In genomic region chr9:3334962-3335767, GRCm38 (mm10) we compare ENCODE assay signal across 8 mouse cellular contexts. TPM values are rescaled to one million over a fixed set of nuclear protein-coding genes. Genes with fewer than 3 reads are reported as not detected.
DNase-seq lines count a peak whose midpoint lies in the region; ATAC-seq and TF ChIP-seq lines count a peak whose summit lies in the region.

Alkbh8 (plus strand) TSS chr9:3335140.

- TF ChIP-seq POLR2A in liver, adult 2 months (IDR thresholded peaks at IDR 0.05; ENCODE audit: extremely low read depth, insufficient read depth, low read length) = no peak
- TF ChIP-seq POLR2A in myocyte (IDR thresholded peaks at IDR 0.05; ENCODE audit: insufficient read length, low read depth) = peak; percentile 64

- H3K9ac ChIP-seq in heart, embryonic 11.5 days (ENCODE audit: low read depth, low read length) = peak within 1 kb of the TSS; percentile 87
- H3K9ac ChIP-seq in kidney, embryonic 16.5 days (replicated peaks; ENCODE audit: low read length) = peak within 1 kb of the TSS; percentile 77
- peak within 1 kb of the TSS; percentile 77 for H3K9ac ChIP-seq in liver, adult 2 months (ENCODE audit: low read depth, low read length)

- peak; percentile 95 for ATAC-seq in heart, embryonic 11.5 days (replicated peaks; ENCODE audit: insufficient number of reproducible peaks, low FRiP score, low TSS enrichment)
- peak; percentile 98 for ATAC-seq in kidney, embryonic 16.5 days (ENCODE audit: low FRiP score, low TSS enrichment)

- TF ChIP-seq CTCF in liver, adult 2 months (IDR thresholded peaks at IDR 0.05; ENCODE audit: low read depth, low read length) = no peak

- peaks cover 69% of the 10 kb centered on the region for H3K4me1 ChIP-seq in erythroblast, embryonic 14.5 days (ENCODE audit: control insufficient read depth)
- H3K4me1 ChIP-seq in heart, embryonic 11.5 days (ENCODE audit: control insufficient read depth, insufficient read depth, low read length) = no peaks in the 10 kb centered on the region
- H3K4me1 ChIP-seq in kidney, embryonic 16.5 days (ENCODE audit: insufficient read depth, low read length) = peaks cover 4% of the 10 kb centered on the region
- peaks cover 6% of the 10 kb centered on the region; the same call in 1 of the 2 replicates for H3K4me1 ChIP-seq in liver, adult 2 months (ENCODE audit: control insufficient read depth, insufficient read depth, low read length)

- H3K27me3 ChIP-seq in erythroblast, embryonic 14.5 days (ENCODE audit: control insufficient read depth) = no peaks in the 10 kb centered on the region
- H3K27me3 ChIP-seq in heart, embryonic 11.5 days (ENCODE audit: control insufficient read depth, insufficient read depth, low read length) = no peaks in the 10 kb centered on the region
- no peaks in the 10 kb centered on the region for H3K27me3 ChIP-seq in kidney, embryonic 16.5 days (ENCODE audit: insufficient read depth, low read length)
- H3K27me3 ChIP-seq in liver, adult 2 months (ENCODE audit: control insufficient read depth, insufficient read depth, low read length) = no peaks in the 10 kb centered on the region
- H3K27me3 ChIP-seq in myocyte (ENCODE audit: control insufficient read depth, insufficient read depth, insufficient read length) = no peaks in the 10 kb centered on the region
- no peaks in the 10 kb centered on the region for H3K27me3 ChIP-seq in splenic B cell, adult 2 months (ENCODE audit: control insufficient read depth, insufficient read depth, low read length, poor library complexity, severe bottlenecking)

- peaks cover 34% of the 10 kb centered on the region for H3K36me3 ChIP-seq in erythroblast, embryonic 14.5 days (ENCODE audit: control insufficient read depth)
- peaks cover 4% of the 10 kb centered on the region; the same call in 1 of the 2 replicates for H3K36me3 ChIP-seq in heart, embryonic 11.5 days (ENCODE audit: control insufficient read depth, insufficient read depth, low read length)
- peaks cover 7% of the 10 kb centered on the region for H3K36me3 ChIP-seq in kidney, embryonic 16.5 days (ENCODE audit: insufficient read depth, low read length)
- H3K36me3 ChIP-seq in liver, adult 2 months (ENCODE audit: control insufficient read depth, insufficient read depth, low read length) = peaks cover 3% of the 10 kb centered on the region
- peaks cover 5% of the 10 kb centered on the region for H3K36me3 ChIP-seq in myocyte (ENCODE audit: control insufficient read depth, insufficient read depth)
- no peaks in the 10 kb centered on the region; the same call in 1 of the 2 replicates for H3K36me3 ChIP-seq in splenic B cell, adult 2 months (ENCODE audit: control insufficient read depth, insufficient read depth, low read length, poor library complexity, severe bottlenecking)

- WGBS in heart, embryonic 11.5 days (ENCODE audit: insufficient replicate concordance) = 7% methylated on average over 20 of the region's 20 CpGs
- 3% methylated on average over 20 of the region's 20 CpGs for WGBS in kidney, embryonic 16.5 days
- 6% methylated on average over 20 of the region's 20 CpGs for WGBS in liver, adult 2 months

- peak; percentile 78 to 83 for DNase-seq in B cell, adult 2 months
- DNase-seq in brain, adult 2 months (ENCODE audit: low read depth, low spot score) = peak; percentile 94
- DNase-seq in liver, adult 2 months (ENCODE audit: extremely low read depth, low read depth, low spot score) = peak; percentile 84
- DNase-seq in splenic B cell, adult 2 months (ENCODE audit: low read depth, low spot score) = peak; percentile 84

- H3K27ac ChIP-seq in heart, embryonic 11.5 days (ENCODE audit: low read depth, low read length) = peak within 1 kb of the TSS; percentile 74
- H3K27ac ChIP-seq in kidney, embryonic 16.5 days (ENCODE audit: low read length) = peak within 1 kb of the TSS; percentile 82
- peak within 1 kb of the TSS; percentile 56 for H3K27ac ChIP-seq in liver, adult 2 months (replicated peaks; ENCODE audit: insufficient read depth, low read depth, low read length)

- H3K4me3 ChIP-seq in erythroblast, embryonic 14.5 days (replicated peaks) = peak within 1 kb of the TSS; percentile 79
- H3K4me3 ChIP-seq in heart, embryonic 11.5 days (ENCODE audit: low read depth, low read length) = peak within 1 kb of the TSS; percentile 80
- peak within 1 kb of the TSS; percentile 88 for H3K4me3 ChIP-seq in kidney, embryonic 16.5 days (ENCODE audit: low read length)
- H3K4me3 ChIP-seq in liver, adult 2 months (ENCODE audit: insufficient read depth, low read depth, low read length) = peak within 1 kb of the TSS; percentile 75
- peak within 1 kb of the TSS; percentile 72 for H3K4me3 ChIP-seq in myocyte

- no peaks in the 10 kb centered on the region for H3K9me3 ChIP-seq in erythroblast, embryonic 14.5 days (ENCODE audit: control insufficient read depth, low read length)
- no peaks in the 10 kb centered on the region for H3K9me3 ChIP-seq in heart, embryonic 11.5 days (replicated peaks; ENCODE audit: control insufficient read depth, low read length)
- H3K9me3 ChIP-seq in kidney, embryonic 16.5 days (ENCODE audit: low read length) = no peaks in the 10 kb centered on the region

- H3ac ChIP-seq in myocyte (ENCODE audit: control insufficient read depth, insufficient read length) = peak within 1 kb of the TSS; percentile 33

- no peaks in the 10 kb centered on the region for H3K79me2 ChIP-seq in liver, adult 2 months (ENCODE audit: control insufficient read depth, insufficient read depth, low read length)
- peaks cover 15% of the 10 kb centered on the region for H3K79me2 ChIP-seq in myocyte (ENCODE audit: control insufficient read depth, insufficient read depth)

- H3K4me2 ChIP-seq in heart, embryonic 11.5 days = peak within 1 kb of the TSS; percentile 69
- peak within 1 kb of the TSS; percentile 73 for H3K4me2 ChIP-seq in kidney, embryonic 16.5 days (replicated peaks; ENCODE audit: low read depth, low read length)
- H3K4me2 ChIP-seq in myocyte (ENCODE audit: low read depth) = peak within 1 kb of the TSS; percentile 80

TF ChIP-seq in myocyte, 11 proteins besides CTCF, POLR2A, EP300 and RAD21:
- TF ChIP-seq USF1 (IDR thresholded peaks at IDR 0.05; ENCODE audit: low read depth) = no peak
- TF ChIP-seq MYOD1 (IDR thresholded peaks at IDR 0.05; ENCODE audit: control insufficient read depth in 1 of 3, insufficient read length in 2 of 3, low read depth in 2 of 3) = no peak
- peak; percentile 38 for TF ChIP-seq POLR2AphosphoS2 (IDR thresholded peaks at IDR 0.05; ENCODE audit: insufficient read length, low read depth)
- no peak for TF ChIP-seq CEBPB (IDR thresholded peaks at IDR 0.05; ENCODE audit: insufficient read depth, poor library complexity, severe bottlenecking)
- no peak for TF ChIP-seq REST (IDR thresholded peaks at IDR 0.05; ENCODE audit: insufficient read depth, insufficient read length)
TF ChIP-seq in myocyte: peak in this region for 1.

RNA-seq across cellular contexts. Expression of gene Alkbh8, which starts in this region (rescaled TPM):
- 0.08 and 0.13 TPM in 2 replicates for polyA plus RNA-seq in erythroblast, embryonic 14.5 days (2012)
- 18.4 and 19.4 TPM in 2 replicates for polyA plus RNA-seq in heart, embryonic 11.5 days (2014; fragmentation: Nextera tagmentation; extraction: Ambion mirVana)
- 31.9 and 33.6 TPM in 2 replicates for polyA plus RNA-seq in kidney, embryonic 16.5 days (2015; fragmentation: Nextera tagmentation; extraction: Ambion mirVana)
- total RNA-seq in liver, adult 2 months (2014; rRNA removed) = 3.2 and 4.3 TPM in 2 replicates
- 0.98 and 1.0 TPM in 2 replicates for polyA plus RNA-seq in liver, adult 2 months (2012; rRNA removed)
- polyA plus RNA-seq in myocyte (2012; fragmentation: generic; extraction: Trizol) = 2.2 TPM

Comparison
In these comparisons a context has a peak if more than half of its experiments do, and no peak if none do; other contexts are left out.
1. Peak in every context shown above with its lines: DNase-seq, ATAC-seq, H3K4me3 ChIP-seq and H3K27ac ChIP-seq.